Mouse (Mus musculus): ENCODE measurements around the gene Cd8b1.
"Not testable (repeated sequence)": the region's sequence is repeated elsewhere in the genome, so short reads cannot be mapped to it uniquely, and the experiment has no call there.

The Cd8b1 gene

DNA sequence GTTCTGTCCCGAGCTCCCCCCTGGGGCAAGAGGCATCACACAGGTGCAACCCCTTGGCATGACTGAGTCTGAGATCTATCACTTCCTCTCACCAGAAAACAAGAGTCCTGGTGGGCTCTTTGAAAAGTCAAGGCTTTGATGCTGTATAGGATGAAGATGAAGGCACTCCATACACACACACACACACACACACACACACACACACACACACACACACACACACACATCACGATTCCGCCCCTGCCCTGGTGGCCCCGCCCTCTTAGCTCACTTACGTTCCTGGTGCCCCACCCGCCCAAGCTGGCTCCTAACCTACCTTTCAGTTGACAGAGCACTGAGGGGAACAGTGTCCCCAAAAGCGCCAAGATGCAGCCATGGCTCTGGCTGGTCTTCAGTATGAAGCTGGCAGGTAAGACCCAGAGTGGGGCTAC, at the start of gene Cd8b1:
Cd8b1 (plus strand) TSS at position 298 of the 431 bp plus-strand sequence.
- DNase-seq (ENCODE audit: low spot score), result no peak

DNA sequence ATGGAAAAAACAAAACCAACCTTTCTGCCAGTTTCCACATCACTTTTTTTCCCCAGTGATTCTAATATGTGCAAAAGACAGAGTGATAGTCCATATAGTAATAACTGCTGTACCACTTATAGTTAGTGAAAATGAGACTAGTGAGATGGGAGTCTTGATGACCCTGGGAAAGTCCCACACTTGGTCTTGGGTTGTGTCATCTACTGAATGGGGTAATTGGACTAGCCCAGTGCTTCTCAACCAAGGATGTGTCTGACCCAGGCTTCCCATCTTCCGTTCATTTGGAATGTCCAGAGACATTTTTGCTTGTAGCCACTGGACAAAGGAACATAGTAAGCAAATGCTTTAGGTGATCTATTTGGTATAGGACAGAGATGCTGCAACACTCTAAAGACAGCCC, 48.9 kb upstream of the Cd8b1 start:
- no peak for DNase-seq (ENCODE audit: low spot score)

DNA sequence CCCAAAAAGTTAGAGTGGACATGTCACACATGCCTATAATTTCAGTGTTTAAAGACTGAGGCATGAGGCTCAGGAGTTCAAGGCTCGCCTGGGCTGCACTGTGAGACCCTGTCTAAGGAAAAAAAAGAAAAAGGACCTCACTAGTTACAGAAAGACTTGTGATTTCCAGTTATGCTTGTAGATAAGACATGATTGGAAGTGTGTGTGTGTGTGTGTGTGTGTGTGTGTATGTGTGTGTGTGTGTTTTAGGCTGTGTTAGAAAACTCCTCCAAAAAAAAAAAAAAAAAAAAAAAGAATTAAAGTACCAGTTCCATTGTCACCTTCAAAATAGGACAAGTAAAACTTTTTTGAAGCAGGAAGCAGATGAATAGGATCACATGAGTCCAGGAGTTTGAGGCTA, 48.0 kb upstream of the Cd8b1 start:
- DNase-seq (ENCODE audit: low spot score), result no peak

DNA sequence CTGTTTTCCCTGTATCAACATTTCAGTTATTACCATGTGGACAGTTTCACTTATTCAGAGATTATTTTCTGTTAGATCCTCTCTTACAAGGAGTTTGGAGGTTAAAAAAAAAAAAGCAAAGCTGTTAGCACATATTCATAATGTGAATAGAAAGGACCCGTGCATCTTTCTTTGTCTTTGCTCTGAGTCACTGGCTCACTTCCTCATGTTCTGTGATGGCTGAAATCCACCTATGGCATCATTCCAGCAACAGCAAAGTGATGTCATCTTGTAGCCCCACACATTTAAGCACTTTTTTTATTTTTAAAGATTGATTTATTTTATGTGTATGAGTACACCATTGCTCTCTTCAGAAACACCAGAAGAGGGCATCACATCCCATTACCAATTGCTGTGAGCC, 43.2 kb upstream of the Cd8b1 start:
- DNase-seq (ENCODE audit: low spot score), result no peak

DNA sequence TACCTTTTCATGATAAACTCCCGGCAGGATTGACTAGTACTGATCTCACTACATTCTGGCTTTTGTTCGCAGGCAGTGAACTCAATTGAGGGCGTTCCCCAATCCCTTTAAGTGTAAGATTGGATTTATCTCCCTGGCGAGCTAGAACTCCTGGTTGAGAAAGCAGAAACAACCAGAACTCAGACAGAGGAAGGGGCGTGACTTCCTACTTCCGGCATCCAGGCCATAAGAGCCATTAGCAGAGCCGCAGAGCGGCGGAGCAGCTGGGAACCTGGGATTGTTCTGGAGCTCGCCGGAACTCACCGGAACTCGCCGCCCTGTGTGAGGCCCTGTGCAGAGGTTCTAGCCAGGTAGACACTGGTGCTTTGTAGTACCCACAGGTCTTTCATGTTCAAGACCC, 29.1 kb upstream of the Cd8b1 start:
- DNase-seq (ENCODE audit: low spot score), result no peak

DNA sequence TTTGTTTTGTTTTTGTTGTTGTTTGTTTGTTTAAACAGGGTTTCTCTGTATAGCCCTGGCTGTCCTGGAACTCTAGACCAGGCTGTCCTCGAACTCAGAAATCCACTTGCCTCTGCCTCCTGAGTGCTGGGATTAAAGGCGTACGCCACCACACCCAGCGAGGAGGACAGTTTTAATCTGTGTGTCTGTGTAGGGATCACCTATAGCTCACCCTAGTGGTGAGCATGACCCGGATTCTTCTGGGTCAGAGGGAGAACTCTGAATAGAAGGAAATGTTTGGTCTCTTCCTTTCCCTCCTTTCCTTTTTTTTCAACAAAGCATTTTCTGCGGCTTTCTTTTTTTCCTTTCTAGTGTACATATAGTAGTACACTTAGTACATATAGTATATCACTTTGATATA, 27.3 kb upstream of the Cd8b1 start:
- DNase-seq (ENCODE audit: low spot score), result no peak

DNA sequence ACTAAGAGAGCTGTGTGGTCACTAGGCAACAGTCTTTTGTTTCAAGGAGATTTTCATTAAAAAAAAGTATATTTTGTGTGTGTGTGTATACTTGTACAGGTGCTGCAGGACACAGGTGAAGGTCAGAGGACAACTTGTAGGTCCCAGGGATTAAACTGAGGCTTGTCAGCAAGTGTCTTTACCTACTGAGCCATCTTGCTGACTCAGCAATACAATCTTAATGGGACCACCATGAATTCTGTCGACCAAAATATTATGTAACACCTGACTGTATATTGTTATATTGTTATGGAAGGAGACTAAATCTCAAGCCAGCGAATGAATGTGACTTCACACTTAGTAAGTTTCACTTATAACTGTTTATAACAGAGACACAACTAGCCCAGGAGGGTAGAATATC, 24.5 kb upstream of the Cd8b1 start:
- DNase-seq (ENCODE audit: low spot score), result no peak

DNA sequence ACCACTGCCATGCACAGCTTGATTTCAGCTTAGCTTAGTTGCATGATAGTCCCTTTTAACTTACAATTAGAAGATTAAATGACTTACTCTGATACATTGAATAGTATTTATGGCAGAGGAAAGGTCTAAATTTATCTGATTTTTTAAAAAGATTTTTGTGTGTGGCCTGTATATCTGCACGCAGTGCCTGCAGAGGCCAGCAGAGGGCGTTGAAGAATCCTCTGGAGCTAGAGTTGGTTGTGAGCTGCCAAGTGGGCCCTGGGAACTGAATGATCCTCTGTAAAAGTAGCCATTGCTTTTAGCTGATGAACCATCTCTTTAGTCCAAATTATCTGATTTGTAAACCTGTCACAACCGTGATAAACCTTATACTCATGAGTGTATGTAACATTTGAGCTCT, 23.8 kb upstream of the Cd8b1 start:
- no peak for DNase-seq (ENCODE audit: low spot score)

DNA sequence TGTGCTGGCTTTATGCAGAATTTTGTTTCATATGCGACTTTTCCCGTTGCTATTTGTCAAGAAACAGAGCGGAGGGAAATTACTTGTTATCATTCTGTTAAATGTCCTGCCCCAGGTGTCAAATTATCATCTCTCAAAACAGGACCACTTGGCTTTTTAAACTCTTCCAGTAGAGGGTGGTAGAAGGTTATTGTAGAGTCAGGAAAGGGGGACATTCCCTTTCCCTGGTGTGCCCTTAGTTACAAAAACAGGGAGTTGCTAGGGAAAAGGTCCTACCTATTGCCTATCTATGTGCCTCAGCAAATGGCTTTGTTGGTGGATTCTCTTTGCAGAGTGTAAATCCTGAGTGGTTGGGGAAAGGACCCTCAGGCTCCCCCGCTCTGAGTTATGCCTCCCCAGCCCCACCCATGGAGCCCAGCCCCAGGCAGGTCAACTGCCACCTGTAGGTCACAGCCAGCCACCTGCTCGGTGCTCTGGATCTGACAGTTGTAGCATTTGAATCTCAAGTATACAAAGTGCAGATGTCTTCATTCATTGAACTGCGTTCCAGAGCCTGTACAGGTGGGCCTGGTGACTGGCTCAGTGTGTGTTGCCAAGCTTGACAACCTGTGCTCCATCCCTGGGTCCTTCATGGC, 20.4 kb upstream of the Cd8b1 start:
- DNase-seq (ENCODE audit: low spot score), result no peak

DNA sequence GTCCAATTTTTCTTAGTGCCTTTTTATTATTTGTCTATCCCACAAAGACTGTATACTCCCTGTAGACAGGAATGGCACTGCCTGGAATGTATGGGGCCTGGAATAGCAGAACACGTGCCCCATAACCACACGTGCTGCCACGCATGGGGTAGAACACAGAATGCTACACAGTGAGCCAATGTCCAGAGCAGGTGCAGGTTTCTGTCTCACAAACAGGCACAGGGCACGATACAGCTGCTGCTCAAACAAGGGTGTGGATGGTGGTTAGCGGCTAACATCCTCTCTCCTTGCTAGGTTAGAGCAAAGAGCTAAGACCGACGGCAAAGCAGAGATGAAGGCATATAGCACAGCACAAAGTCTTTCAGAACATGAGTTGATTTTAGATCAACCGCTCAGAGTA, 15.1 kb upstream of the Cd8b1 start:
- DNase-seq (ENCODE audit: low spot score), result no peak

DNA sequence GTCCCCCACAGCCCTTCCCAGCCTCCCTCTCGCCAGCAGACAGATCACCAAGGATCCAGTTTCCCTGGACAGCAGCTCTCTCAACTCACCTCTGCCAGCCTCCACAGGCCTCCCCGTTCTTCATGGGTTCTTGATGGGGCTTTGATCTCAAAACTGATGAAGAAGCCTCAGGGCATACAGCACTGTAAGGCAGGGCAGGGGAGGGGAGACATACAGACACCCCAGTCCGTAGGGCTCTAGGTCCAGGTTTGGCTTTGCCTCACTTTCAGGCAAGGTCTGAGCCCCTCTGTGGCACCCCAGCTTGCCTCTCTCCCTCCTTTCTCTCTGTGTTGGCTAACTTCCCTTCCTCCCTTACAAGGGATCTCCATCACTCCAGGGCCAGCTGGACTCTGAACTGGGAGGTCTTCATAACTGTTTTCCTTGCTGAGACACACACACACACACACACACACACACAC, 733 bp upstream of the Cd8b1 start, which contains the start of gene Smyd1:
Smyd1 (minus strand) TSS at position 408 of the 458 bp plus-strand sequence.
- DNase-seq (ENCODE audit: low spot score), result no peak

DNA sequence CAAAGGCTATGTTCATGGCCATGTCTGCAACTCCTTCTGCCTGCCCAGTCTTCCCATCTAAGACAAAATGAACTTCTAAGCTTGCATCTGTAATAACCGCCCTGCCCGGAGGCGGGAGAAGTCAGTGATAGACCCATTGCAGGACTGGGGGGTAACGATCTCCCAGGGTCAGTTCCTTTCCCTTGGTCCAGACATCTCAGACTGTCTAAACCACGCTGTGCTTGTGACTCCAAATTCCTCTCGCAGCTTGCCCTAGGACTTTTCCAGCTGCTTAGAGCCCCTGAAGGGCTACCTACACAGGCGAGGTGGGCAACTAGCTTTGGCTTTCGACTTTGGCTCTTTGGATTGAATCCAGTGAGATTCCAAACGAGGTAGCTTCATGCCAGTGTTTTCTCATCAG, 2.2 kb downstream of the Cd8b1 start:
- DNase-seq (ENCODE audit: low spot score), result no peak

DNA sequence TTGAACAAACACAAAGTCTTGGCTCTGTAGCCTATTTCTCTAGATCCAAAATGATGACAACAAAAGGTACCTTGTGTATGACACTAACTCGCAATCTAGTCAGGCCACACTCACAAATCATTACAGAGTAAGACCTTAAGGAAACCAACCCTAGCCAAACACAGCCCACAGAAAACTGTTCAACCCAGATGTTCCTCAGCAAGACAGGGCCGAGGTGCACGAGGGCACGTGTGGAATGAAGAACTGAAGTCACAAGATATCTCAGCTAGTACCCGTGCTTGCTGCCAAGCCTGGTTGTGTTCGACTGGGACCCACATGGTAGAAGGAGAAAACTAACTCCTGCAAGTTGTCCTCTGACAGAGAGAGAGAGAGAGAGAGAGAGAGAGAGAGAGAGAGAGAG, 7.3 kb downstream of the Cd8b1 start:
- DNase-seq (ENCODE audit: low spot score), result no peak

DNA sequence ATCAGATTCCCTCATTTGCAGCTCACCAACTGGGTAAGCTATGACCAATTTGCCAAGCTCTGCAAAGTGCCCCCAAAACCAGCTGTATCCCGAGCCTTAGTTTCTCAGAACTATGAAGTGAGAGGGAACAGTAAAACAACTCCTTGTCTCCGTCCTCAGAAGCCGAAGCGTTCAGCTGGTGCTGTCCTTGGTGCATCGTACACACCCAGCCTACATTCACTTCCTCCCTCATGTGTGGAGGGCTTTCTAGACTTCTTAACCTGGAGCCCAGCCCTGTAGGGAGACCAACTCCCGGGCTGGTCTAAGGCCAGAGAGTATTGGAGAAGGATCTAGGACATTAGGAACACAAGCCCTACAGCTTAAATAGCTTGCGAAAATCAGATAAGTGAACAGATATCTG, 7.9 kb downstream of the Cd8b1 start:
- no peak for DNase-seq (ENCODE audit: low spot score)

DNA sequence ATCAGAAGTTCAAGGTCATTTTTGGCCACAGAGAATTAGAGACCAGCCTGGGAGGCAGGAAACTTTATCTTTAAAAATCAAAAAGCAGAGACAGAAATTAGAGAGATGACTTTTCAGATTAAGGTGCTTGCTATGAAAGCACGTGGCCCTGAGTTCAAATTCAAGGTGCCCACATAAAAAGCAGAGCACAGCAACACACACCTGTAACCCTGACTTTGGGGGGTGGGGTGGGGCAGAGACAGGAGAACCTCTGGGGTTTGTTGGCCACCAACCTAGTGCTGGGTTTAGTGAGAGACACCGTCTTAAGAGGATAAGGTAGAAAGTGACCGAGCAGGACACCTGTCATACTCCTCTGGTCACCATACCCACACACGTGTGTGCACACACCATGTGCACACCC, 8.9 kb downstream of the Cd8b1 start:
- DNase-seq (ENCODE audit: low spot score), result not testable (repeated sequence)

DNA sequence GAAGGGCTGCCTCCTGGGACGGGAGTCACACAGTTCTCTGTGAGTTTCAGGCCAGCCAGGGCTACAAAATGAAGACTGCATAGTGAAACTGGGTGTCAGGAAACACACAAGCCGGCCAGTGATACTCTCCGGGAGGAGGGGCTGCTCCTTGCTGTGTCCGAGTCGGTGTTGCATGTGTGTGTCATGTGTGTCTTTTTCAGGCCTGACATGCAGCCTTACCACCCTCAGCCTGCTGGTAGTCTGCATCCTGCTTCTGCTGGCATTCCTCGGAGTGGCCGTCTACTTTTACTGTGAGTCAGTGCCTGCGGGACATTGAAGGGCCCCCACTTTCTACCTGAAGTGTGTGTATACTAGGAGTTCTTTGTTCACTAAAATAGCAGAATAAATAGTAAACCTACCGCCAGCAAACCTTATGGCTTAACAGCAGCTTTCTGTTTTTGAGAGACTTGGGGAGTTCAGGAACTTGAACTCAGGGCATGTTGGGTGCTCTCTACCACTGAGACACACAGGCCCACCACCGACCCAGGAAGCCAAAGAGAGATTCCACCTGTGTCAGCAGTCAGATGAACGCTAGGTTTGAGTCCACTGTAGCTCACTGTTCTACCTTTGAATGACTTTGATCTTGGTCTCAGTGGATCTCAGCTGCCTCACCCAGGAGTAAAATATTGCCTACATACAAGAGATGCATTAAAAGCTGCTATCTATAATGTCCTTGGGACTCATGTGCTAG, 9.8 kb downstream of the Cd8b1 start:
- DNase-seq (ENCODE audit: low spot score), result no peak

DNA sequence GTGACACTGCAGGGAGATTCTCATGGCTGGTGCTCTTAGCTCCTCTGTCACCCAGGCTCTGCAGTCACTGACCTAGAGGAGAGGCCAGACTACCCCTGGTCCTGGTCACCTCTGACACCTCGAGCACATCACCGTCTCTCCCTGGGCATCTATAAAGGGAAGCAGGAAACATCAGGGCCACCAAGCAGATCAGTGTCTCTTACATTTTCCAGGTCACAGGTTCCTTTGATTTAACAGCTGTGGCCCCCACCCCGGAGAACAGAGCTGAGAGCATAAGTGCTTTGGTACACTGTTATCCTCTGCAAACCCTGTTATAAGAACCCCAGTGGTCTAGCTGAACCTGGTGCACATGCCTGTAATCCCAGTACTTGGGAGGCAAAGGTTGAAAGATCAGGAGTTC, 10.4 kb downstream of the Cd8b1 start:
- no peak for DNase-seq (ENCODE audit: low spot score)

DNA sequence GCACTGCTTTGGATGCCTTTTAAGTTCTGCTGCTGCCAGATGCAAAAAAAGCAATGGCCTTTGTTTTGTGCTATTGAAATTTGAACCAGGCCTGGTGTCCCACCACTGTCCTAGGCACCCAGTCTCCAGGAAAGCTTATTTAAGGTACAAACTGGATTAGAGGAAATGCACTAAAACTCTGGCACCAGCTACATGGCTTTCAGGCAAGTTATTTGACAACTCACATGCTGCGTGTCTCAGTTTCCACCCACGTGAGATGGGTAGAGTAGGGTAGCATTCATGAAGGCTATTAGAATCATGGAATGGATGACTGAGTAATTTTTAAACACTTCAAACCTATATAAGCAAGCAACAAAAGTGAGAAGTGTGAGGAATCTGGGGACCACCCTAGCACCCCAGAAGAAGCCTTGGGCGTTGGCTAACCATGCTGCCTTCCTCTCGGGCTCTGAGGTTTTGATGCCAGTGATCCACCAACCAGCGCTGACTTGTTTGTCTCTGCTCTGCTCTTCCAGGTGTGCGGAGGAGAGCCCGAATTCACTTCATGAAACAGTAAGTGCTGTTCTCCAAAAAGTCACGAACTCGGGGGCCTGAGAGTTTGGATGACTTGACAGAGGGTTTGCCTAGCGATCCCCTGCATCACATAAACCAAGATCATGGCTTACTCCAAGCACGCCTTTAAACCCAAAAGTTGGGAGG, 11.1 kb downstream of the Cd8b1 start:
- DNase-seq (ENCODE audit: low spot score), result no peak

DNA sequence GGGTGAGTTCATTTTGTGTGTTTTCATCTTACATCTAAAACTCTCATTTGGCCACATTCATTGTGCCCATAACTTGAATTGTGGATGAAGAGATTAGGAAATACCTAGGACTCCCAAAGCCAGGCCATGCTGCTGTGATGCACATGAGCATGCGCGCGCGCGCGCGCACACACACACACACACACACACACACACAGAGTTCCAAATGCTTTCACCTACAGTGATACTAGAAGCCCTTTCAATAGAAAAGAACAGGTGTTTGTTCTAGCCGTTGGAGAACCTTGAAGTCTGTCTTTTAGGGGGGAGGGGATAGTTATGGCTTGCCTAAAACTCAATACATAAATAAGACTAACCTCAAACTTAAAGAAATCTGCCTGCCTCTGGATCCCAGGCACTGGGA, 15.1 kb downstream of the Cd8b1 start:
- DNase-seq (ENCODE audit: low spot score), result no peak

DNA sequence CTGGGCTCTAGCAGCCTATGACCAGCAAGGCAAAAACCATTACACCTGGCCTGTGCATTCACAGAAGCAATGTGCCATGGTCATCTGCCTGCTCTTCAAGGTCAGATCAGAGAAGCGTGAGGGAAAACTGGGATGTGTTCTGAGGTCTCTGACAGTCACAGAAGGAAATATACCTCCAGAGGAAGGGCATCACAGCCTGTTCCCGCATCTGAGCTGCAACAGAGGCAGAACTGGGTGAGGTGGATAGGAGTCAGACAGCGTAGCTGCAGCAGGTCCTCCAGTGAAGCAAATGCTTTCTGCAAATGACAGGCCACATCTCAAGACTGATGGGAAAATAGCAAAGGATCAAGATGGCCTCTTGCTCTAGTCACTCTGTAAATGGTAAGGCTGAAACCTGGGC, 16.4 kb downstream of the Cd8b1 start:
- DNase-seq (ENCODE audit: low spot score), result no peak

DNA sequence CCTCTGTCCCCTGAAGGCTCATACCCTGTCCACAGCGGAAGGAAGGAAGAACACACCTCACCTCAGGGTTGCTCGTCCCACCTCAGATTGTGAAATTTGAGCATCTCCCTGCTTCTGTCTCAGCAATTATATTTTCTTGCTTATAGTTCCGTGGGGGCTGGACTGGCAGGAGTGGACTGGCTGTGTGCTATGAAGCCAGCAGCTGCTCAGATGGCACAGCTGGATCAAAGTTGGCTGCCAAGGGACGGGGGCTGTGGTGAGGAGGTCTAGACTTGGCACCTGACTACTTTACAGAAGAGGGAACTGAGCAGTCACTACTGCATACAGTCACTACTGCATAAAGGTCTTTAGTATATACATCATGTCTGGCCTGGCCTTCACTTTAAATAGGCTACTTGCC, 16.8 kb downstream of the Cd8b1 start:
- no peak for DNase-seq (ENCODE audit: low spot score)

DNA sequence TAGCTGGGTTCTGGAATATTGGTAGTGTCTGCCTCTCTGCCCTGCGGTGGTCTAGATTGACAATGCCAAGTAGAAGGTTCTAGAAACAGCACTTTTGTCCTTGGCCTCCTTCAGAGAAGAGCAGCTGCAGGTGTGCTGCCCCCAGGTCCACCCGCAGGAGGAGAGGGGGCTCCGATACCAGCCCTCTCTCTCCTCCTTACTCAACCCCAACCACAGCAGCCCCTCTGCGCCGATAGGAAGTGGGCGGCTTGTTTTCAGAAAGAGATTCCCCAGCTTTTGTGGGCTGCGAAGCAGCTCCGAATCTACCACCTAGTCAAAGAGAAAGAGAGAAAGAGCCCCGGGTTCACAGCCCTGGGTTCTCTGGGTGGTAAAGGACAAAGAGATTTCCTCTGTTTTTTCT, 18.6 kb downstream of the Cd8b1 start:
- DNase-seq (ENCODE audit: low spot score), result no peak

DNA sequence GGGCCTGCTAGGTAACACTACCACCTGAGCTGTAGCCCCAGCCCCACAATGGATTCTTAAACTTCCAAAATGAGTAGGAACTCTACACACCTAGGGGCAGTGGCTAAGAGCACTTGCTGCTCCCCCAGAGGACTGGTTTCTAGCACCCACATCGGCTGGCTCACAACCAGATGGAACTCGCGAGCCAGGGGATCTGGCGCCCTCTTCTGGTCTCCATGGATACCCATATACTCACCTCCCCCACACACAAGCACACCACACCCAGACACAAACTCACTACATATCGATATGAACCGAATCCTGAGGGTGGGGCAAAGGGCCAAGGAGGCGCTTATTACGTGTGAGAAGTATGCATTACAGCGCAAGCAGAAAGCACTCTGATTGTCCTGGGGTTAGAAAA, 25.4 kb downstream of the Cd8b1 start:
- no peak for DNase-seq (ENCODE audit: low spot score)

Measured in spleen, adult 12 weeks (tissue).